Mouse (Mus musculus) embryonic facial prominence, embryonic 15.5 days (tissue): ENCODE measurements around the gene Sec22a. TPM values are rescaled to one million over a fixed set of nuclear protein-coding genes. Genes with fewer than 3 reads are reported as not detected.
A peak's percentile ranks its signal among the peaks of the same experiment; 100 is the strongest.

Experiments used
- ATAC-seq: fragments of 200-750 bp; cut with Nextera tagmentation; 2 replicates; pipeline ENCODE4 v1.8.0; 2017; ENCODE audit warnings: low read depth, moderate TSS enrichment; ENCODE audit not compliant: insufficient number of reproducible peaks, low FRiP score, low TSS enrichment
- H3K27ac ChIP-seq: fragments of 300-500 bp; sonication (generic); replicated peaks from 2 replicates; pipeline ENCODE4 v1.5.1; 2015; ENCODE audit warnings: mild to moderate bottlenecking, inconsistent platforms
- H3K27me3 ChIP-seq: fragments of 300-500 bp; sonication (generic); 2 replicates; pipeline ENCODE4 v1.6.1; 2015; ENCODE audit warnings: inconsistent platforms
- H3K36me3 ChIP-seq: fragments of 300-500 bp; sonication (generic); 2 replicates; pipeline ENCODE4 v1.6.1; 2015; ENCODE audit warnings: mild to moderate bottlenecking, inconsistent platforms
- H3K4me1 ChIP-seq: fragments of 300-500 bp; sonication (generic); 2 replicates; pipeline ENCODE4 v1.6.1; 2015; ENCODE audit warnings: inconsistent platforms
- H3K4me2 ChIP-seq: fragments of 300-500 bp; sonication (generic); replicated peaks from 2 replicates; pipeline ENCODE4 v1.6.1; 2015; ENCODE audit warnings: mild to moderate bottlenecking, inconsistent platforms
- H3K4me3 ChIP-seq: fragments of 300-500 bp; sonication (generic); replicated peaks from 2 replicates; pipeline ENCODE4 v1.5.1; 2015; ENCODE audit warnings: mild to moderate bottlenecking, inconsistent platforms
- H3K9ac ChIP-seq: fragments of 300-500 bp; sonication (generic); 2 replicates; pipeline ENCODE4 v1.6.1; 2015; ENCODE audit warnings: inconsistent platforms
- H3K9me3 ChIP-seq: fragments of 300-500 bp; sonication (generic); replicated peaks from 2 replicates; pipeline ENCODE4 v1.6.1; 2016; ENCODE audit warnings: inconsistent platforms
- WGBS: fragments of 180-500 bp; shearing (Covaris S2); methylation state at CpG from one replicate; pipeline ENCODE4 v1.1.7; 2015; 5-methylcytosine and 5-hydroxymethylcytosine counted together
- polyA plus RNA-seq: library from polyadenylated mRNA; unstranded; fragments of >200 nt; fragmentation: Nextera tagmentation; extraction: Ambion mirVana; gene quantifications from 2 replicates; pipeline ENCODE4 v1.2.1, GENCODE M21; 2015

Sec22a gene
- polyA plus RNA-seq = 46.7 and 47.4 TPM in 2 replicates

- H3K4me2 ChIP-seq = peak within 1 kb of the TSS; percentile 74
- H3K27ac ChIP-seq = peak within 1 kb of the TSS; percentile 89
- H3K4me3 ChIP-seq = peak within 1 kb of the TSS; percentile 92
- H3K9me3 ChIP-seq = no peaks in the 10 kb centered on the region
- H3K4me1 ChIP-seq = 0 out of 2 replicates have a peak, but pooled peaks cover 5% of the 10 kb centered on the region
- H3K27me3 ChIP-seq = no peaks in the 10 kb centered on the region
- H3K36me3 ChIP-seq = peaks cover 13% of the 10 kb centered on the region; the same call in 1 of the 2 replicates
- ATAC-seq = peak; percentile 98
- under 1% methylated on average over 67 of the region's 67 CpGs for WGBS
- H3K9ac ChIP-seq = peak within 1 kb of the TSS; percentile 85
These were observed at the start of gene Sec22a for GRCm38 (mm10) chr16:35363150-35364062. TSS of gene Sec22a (minus strand) at chr16:35363918.

DNA sequence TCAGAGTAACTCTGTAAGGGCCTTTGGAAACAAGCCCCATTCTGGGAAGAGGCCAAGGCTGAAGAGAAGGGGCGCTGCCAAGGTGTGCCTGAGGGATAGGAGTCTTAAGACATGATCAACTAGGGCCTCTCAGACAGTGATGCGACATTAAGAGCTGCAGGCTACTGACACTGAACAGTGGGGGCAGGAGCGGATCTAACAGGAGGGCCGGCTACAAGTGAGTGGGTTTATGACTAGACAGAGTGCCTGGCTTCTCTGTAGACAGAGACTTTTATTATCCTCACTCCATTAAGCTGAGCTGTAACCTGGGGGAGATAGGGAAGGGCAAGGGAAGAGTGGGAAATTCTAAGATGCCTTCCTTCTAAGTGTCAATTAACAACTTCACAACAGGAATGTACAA is 43.0 kb upstream of the Sec22a start:
- H3K27me3 ChIP-seq = no peaks in the 10 kb centered on the region
- no peaks in the 10 kb centered on the region for H3K4me1 ChIP-seq
- 68% methylated on average over 4 of the region's 4 CpGs for WGBS
- no peak overlapping the region for H3K4me2 ChIP-seq
- no peak for ATAC-seq
- H3K9me3 ChIP-seq = no peaks in the 10 kb centered on the region
- no peak overlapping the region for H3K27ac ChIP-seq
- H3K36me3 ChIP-seq = 0 out of 2 replicates have a peak, but pooled peaks cover 19% of the 10 kb centered on the region
- H3K4me3 ChIP-seq = no peak overlapping the region
- H3K9ac ChIP-seq = no peak overlapping the region

GRCm38 (mm10) chr16:35406166-35406565 is 42.4 kb upstream of the Sec22a start:
- 0 out of 2 replicates have a peak, but pooled peaks cover 19% of the 10 kb centered on the region for H3K36me3 ChIP-seq
- H3K27me3 ChIP-seq = no peaks in the 10 kb centered on the region
- H3K9me3 ChIP-seq = no peaks in the 10 kb centered on the region
- no peak overlapping the region for H3K27ac ChIP-seq
- no peak overlapping the region for H3K4me3 ChIP-seq
- H3K9ac ChIP-seq = no peak overlapping the region
- H3K4me1 ChIP-seq = no peaks in the 10 kb centered on the region
- ATAC-seq = no peak
- no peak overlapping the region for H3K4me2 ChIP-seq
- WGBS = 71% methylated on average over 4 of the region's 4 CpGs

- no peaks in the 10 kb centered on the region for H3K9me3 ChIP-seq
- ATAC-seq = no peak
- no peak overlapping the region for H3K4me2 ChIP-seq
- no peak overlapping the region for H3K4me3 ChIP-seq
- H3K4me1 ChIP-seq = no peaks in the 10 kb centered on the region
- no peak overlapping the region for H3K27ac ChIP-seq
- WGBS = 91% methylated on average over 14 of the region's 14 CpGs
- H3K36me3 ChIP-seq = 0 out of 2 replicates have a peak, but pooled peaks cover 19% of the 10 kb centered on the region
- no peaks in the 10 kb centered on the region for H3K27me3 ChIP-seq
- no peak overlapping the region for H3K9ac ChIP-seq
These were observed 41.8 kb upstream of the Sec22a start for GRCm38 (mm10) chr16:35405348-35406080.

DNA sequence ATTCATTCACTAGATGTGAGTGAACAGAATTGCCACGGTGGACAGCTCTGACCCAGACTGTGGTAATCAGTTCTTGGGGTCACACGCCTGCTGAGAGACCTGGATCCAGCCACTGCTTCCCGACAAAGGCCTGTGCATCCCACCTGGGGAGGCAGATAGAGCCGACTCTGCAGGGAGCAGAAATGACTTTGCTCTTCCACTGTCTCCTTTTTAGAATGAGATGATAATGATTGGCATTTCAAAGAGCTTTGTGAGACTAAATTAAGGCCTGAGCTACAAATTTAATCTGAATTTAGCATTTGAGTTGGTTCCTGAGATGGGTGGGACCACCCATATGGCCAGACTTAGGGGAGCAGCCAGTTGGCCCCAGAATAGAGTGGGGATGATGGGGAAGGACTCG is 41.1 kb upstream of the Sec22a start:
- Histone ChIP-seq H3K4me3 (no peak overlapping the region), H3K27me3 (no peaks in the 10 kb centered on the region), H3K27ac (no peak overlapping the region), H3K4me1 (no peaks in the 10 kb centered on the region), H3K9me3 (no peaks in the 10 kb centered on the region), H3K4me2 (no peak overlapping the region), H3K9ac (no peak overlapping the region), H3K36me3 (0 out of 2 replicates have a peak, but pooled peaks cover 15% of the 10 kb centered on the region)
- 68% methylated on average over 5 of the region's 5 CpGs for WGBS
- ATAC-seq = no peak

DNA sequence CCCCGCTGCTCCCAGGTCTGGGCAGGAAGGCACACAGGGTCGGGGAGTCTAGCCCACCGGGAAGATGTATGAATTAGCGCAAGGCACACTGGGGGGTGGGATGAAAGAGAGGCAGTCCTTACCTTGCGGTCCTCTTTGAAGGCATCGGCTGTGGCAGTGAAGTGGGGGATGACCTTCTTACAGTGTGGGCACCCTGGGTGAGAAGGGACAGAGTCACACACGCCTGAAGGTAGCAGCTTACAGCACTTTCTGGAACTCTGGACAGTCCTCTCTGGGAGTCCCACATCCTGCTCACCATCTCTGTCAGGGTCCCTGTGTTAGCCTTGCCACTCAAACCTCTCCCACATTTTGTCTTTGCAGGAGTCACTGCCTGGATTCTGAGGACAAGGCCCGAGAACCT is 40.2 kb upstream of the Sec22a start:
- Histone ChIP-seq H3K9ac (no peak overlapping the region), H3K27me3 (no peaks in the 10 kb centered on the region), H3K4me1 (peaks cover 4% of the 10 kb centered on the region; the same call in 1 of the 2 replicates), H3K36me3 (0 out of 2 replicates have a peak, but pooled peaks cover 7% of the 10 kb centered on the region), H3K9me3 (no peaks in the 10 kb centered on the region), H3K4me2 (no peak overlapping the region), H3K27ac (no peak overlapping the region), H3K4me3 (no peak overlapping the region)
- no peak for ATAC-seq
- 92% methylated on average over 8 of the region's 8 CpGs for WGBS

DNA sequence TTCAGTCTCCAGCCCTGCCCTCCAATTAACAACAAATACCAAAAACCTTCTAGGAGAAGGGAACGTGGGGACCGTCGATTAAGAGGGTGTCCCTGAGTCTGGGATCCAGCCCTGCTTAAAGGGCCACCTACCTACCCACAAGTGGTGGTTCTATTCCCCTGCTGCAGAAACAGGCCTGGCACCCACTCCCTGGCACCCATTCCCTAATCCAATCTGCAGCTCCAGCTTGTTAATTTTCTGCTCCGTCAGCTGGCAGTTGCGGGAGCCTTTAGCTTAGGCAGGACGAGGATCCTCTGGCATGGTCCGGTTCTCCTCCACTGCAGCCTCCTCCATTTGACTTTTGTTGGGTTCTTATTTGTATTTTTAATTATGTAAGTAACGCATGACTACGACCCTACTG is 39.6 kb upstream of the Sec22a start:
- Histone ChIP-seq H3K4me1 (peaks cover 7% of the 10 kb centered on the region; the same call in 1 of the 2 replicates), H3K27ac (no peak overlapping the region), H3K36me3 (0 out of 2 replicates have a peak, but pooled peaks cover 7% of the 10 kb centered on the region), H3K4me3 (no peak overlapping the region), H3K4me2 (no peak overlapping the region), H3K27me3 (no peaks in the 10 kb centered on the region), H3K9ac (no peak overlapping the region), H3K9me3 (no peaks in the 10 kb centered on the region)
- 91% methylated on average over 9 of the region's 9 CpGs for WGBS
- no peak for ATAC-seq

DNA sequence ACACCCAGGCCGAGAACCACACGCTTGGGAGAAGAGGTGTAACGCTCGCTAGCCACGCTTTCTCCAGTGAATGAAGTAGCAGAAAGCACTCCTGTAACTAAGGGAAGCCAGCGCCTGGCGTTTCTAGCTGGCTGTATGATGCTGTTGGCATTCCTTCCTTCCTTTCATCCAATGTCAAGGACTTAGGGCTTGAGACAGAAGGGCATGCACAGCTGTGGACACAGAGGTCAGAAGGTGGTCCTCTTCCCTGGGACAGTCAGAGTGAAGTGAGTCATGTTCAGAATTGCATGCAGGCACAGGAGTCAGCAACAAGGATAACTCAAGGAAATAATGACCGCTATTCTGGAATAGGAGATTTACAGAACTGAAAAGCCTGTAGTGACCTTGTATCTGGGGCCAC is 29.1 kb upstream of the Sec22a start:
- ATAC-seq = no peak

GRCm38 (mm10) chr16:35385654-35386053 is 21.9 kb upstream of the Sec22a start:
- no peak overlapping the region for H3K4me2 ChIP-seq
- H3K4me1 ChIP-seq = no peaks in the 10 kb centered on the region
- H3K27me3 ChIP-seq = no peaks in the 10 kb centered on the region
- no peak for ATAC-seq
- 73% methylated on average over 3 of the region's 3 CpGs for WGBS
- H3K27ac ChIP-seq = no peak overlapping the region
- H3K9ac ChIP-seq = no peak overlapping the region
- H3K9me3 ChIP-seq = no peaks in the 10 kb centered on the region
- H3K4me3 ChIP-seq = no peak overlapping the region
- H3K36me3 ChIP-seq = no peaks in the 10 kb centered on the region

More for the DNA sequence above, 29.1 kb upstream of the Sec22a start:
- H3K4me2 ChIP-seq = no peak overlapping the region
- no peaks in the 10 kb centered on the region for H3K27me3 ChIP-seq
- no peaks in the 10 kb centered on the region for H3K4me1 ChIP-seq
- H3K4me3 ChIP-seq = no peak overlapping the region
- no peaks in the 10 kb centered on the region for H3K9me3 ChIP-seq
- H3K36me3 ChIP-seq = peaks cover 6% of the 10 kb centered on the region
- WGBS = 83% methylated on average over 8 of the region's 8 CpGs
- no peak overlapping the region for H3K27ac ChIP-seq
- no peak overlapping the region for H3K9ac ChIP-seq

DNA sequence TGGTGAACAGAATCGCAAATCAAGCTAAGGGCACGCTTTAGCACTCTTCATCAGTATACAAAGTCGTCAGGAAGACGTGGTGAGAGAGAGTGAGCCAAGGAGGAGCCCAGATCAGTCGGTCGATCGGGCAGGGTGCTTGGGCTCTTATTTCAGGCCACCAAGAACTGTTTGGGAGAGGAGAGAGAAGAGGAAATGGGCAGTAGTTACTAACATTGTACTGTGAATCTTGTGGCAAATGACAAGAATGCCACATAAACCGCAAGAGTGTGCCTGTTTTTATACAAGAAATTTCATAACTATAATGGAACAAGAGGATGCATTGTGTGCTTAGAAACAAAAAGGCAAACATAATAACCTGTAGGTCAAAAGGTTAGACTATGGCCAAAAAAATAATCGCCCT is 16.3 kb upstream of the Sec22a start:
- no peaks in the 10 kb centered on the region for H3K36me3 ChIP-seq
- 85% methylated on average over 9 of the region's 9 CpGs for WGBS
- ATAC-seq = no peak
- H3K9ac ChIP-seq = no peak overlapping the region
- no peak overlapping the region for H3K27ac ChIP-seq
- no peaks in the 10 kb centered on the region for H3K27me3 ChIP-seq
- no peak overlapping the region for H3K4me2 ChIP-seq
- H3K9me3 ChIP-seq = no peaks in the 10 kb centered on the region
- no peak overlapping the region for H3K4me3 ChIP-seq
- no peaks in the 10 kb centered on the region for H3K4me1 ChIP-seq

- Histone ChIP-seq H3K4me3 (no peak overlapping the region), H3K27ac (no peak overlapping the region), H3K27me3 (no peaks in the 10 kb centered on the region), H3K4me1 (no peaks in the 10 kb centered on the region), H3K9me3 (no peaks in the 10 kb centered on the region), H3K9ac (no peak overlapping the region), H3K4me2 (no peak overlapping the region), H3K36me3 (no peaks in the 10 kb centered on the region)
- ATAC-seq = no peak
- WGBS = 83% methylated on average over 3 of the region's 3 CpGs
These were observed 15.6 kb upstream of the Sec22a start for GRCm38 (mm10) chr16:35379344-35379743.
